Mouse (Mus musculus) urinary bladder, postnatal 36 days (tissue): ENCODE data around the gene Ctsd.
"Not testable (repeated sequence)": the region's sequence is repeated elsewhere in the genome, so short reads cannot be mapped to it uniquely, and the experiment has no call there.

Source experiments
- DNase-seq, 2 experiments: peaks; one replicate each; pipeline ENCODE4 v3.0.0; 2022; ENCODE audit warnings: low spot score in 2 of 2, mixed read lengths in 1 of 2

Ctsd gene

DNA sequence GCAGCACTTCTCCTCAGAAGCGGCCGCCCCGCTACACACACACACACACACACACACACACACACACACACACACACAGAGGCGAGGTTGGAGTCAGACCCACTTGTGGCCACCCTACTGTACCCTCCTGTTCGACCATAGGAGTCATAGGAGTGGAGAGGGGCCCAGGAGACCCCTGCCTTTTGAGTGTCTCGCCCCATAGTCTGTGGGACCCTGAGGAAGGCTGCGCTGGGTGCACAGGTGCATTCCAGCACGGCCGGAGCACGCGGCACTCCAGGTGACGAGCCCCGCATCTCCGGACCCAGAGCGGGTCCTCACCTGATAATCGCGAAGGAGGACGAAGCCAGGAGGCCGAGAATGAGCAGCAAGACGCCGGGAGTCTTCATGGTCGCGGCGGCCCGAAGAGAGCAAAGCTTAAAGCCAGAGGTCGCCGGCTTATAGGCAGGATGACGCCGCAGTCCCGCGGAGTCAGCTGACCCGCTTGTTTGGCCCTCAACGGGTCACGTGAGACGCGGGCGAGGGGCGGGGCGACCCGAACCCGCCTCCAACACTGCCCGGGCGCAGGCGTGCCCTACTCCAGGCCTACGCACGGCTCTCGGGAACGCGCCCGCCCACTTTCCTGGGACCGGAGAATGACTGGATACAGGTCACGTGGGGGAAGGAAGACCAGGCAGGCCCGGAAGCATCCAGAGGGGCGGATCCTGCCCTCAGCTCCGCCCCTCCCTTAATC lies at the start of gene Ctsd:
Ctsd (minus strand) TSS at position 620 of the 730 bp plus-strand sequence.
- peak; percentile 98 to 99 for DNase-seq

DNA sequence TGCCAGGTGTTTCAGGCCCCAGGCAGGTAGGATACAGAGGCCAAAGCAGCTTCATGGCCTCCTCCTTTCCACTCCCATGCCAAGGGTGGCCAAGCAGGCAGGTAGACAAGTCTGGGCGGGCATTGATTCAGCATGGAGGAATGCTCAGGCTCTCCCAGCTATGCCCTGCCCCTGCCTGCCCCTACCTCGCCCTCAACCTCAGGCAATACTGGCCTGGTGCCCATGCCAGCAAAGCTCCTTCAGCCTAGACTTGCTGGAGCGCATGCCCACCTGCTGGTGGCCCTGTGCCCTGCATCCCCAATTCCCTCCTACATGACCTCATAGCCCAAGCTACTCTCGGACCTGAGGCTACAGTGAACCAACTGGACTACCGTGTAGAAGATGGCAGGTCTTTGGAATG lies 49.5 kb upstream of the Ctsd start:
- peak; percentile 84 to 87 for DNase-seq

DNA sequence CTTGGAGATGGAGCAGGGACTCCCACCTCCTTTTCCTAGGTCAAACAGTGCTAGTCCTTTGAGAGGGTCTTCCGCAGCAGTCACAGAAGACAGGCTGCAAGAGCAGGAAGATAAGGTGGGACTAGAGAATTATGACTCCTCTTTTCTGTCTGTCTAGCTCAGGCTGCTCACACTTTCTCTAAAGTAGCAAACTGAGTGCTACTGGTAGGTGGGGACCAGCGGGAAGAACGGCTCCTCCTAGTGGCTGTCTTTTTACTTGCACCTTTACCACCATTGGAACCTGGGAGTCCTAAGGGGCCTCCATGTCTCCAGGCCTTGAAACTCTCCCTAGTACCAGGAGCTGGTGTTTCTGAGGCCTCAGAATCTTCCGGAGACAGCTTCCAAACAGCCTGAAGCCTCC lies 47.7 kb upstream of the Ctsd start:
- DNase-seq: peak; percentile 58 to 76

DNA sequence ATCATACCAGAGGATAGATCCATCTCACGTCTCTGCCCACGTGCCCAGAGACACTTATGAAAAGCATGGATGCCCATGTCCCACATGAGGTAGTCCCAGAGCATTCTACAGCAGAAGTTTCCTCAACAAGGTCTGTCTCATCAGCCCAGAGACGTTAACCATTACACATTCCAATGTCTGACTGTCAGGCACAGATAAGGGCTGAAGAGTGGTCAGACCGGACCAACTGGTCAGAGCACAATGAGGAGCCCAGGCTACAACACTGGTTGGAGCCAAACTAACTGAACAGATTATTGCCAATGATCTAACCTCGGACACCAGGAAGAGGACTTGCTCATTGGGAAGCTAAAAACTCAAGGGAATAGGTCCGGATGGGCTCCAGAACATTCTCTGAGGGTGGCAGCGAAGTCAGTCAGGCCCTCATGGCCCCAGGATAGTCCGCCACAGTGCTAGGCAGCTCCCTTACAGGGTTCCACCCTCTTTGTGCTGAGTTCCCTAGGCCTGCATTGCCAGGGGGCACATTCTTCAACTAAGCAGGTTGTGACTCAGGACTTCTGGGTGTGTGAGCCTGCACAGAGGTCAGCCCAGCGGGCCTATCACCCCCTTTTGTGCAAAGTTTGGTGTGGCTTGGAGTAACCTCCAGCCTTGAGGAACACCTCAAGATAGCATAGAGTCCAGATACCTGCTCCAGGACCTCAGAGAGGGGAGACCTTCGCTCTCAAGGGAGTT lies 46.5 kb upstream of the Ctsd start, which contains the start of gene Syt8:
Syt8 (plus strand) TSS at position 714 of the 729 bp plus-strand sequence.
- DNase-seq: peak; percentile 71 to 79

DNA sequence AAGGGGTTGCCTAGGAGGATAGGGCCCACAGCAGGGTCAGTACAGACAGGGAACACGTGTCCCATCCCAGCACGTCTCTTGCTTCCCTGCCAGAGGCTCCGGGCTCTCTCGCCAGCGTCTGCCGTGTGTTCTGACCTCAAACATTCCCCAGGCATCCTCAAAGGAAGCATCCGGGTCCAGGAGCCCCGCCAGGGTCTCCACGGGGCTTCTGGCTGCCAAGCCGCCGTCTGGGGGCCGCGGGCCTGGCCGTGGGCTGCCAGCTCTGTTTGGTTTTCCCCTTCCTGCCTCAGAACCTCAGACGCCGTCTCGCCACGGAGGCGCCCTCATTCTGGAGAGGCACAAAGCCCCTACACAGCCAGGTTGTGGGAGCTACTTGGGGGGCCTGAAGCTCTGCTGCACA lies 45.8 kb upstream of the Ctsd start:
- DNase-seq: no peak

DNA sequence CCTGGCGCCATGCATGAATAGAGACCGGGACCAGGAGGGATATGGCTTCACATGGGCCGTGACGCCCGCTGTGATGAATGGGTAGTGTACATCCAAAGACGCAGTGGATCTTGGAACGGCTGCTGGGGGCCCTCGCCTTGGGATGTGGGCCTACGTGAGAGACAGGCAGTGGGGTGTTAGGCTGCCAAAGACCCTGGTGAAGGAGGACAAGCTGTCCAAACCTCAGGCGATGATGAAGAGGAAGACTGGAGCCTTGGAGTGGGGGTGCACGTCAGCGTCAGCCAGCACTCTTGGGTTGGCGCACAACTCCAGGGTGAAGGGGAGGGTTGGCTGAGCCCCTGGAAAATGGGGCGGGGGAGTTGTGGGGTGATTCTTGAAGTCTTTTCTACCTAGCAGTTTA lies 43.3 kb upstream of the Ctsd start:
- no peak for DNase-seq

DNA sequence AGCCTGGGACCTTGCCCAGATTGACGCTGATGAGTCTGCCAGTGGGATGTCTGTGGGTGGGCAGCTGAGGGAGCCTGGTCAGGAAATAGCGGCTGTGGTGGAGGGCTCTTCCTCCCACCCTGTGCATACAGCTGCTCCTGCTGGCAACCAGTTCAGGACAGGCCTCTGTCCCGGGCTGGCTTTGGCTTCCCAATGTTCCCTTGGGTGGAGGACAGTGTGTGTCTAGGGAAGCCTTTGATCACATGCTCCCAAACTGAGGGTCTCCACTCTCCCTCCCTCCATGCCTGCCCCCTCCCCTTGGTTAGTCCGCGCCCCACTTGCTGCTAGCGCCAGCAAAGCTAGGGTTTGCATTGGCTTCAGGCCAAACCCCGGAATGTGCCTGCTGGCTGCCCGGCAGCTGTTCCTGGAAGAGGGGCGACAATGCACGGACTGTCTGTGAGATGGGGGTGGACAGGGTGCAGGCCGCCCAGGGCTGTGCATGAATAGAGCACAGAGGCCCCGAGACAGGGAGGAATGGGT lies 42.4 kb upstream of the Ctsd start:
- DNase-seq: no peak

DNA sequence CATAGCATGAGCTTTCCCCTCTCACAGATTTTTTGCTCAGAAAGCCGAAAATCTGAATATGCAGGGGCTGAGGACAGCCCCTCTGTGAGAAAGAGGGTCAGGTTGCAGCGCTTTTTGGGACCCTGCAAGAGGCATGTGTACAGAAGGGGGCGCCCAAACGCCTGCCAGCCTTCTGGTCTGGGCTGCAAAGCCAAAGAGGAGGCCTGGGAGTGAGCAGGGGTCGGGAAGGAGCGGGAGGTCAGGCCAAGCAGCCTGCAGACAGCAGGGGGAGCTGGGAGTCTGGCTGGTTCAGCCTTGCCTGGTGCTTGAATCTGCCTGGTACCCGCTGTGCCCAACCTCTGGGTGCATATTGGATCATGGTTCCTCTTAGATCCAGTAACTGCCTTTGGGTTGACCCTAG lies 40.4 kb upstream of the Ctsd start:
- no peak for DNase-seq

DNA sequence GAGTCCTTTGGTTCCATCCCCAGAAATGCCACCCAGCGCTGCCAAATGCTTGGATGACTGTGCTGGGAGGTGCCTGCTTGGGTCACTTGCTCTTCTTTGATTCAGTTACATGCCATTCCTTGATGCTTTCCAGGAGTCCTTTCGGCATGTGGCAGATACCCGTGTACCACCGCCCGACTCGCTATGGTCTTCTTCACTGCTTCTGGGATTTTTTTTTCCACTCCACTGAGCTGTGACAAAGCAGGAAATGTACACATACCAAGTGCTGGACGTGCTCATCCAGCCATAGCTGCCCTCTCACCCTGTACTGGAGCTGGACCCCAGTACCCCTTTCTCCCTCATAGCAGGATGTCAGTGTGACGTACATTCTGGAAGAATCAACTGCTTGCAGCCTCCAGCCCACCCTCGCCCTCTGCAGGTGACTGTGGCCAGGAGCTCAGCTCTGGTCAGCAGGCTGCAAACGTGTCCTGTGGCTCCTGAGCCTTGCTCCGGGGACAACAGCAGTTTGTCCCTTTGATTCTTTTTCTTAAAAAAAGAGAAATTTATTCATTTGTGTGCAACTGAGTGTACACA lies 37.9 kb upstream of the Ctsd start:
- DNase-seq: no peak

DNA sequence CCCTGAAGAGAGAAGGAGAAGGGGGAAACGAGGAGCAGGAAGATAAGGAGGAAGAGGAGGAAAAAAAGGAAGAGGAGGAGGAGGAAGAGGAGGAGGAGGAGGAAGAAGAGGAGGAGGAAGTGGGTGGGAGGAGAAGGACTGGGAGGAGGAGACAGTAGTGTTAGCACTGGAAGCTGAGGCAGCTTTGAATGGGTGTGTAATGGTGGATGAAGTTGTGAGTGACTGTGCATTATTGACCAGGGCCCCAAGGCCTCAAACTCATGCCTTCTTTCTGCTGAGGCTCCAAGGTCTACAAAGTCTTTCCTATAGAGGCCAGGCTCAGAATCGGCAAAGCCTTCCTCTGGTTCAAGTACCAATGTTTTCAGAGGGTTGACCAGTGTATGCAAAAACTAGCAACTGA lies 34.0 kb upstream of the Ctsd start:
- no peak for DNase-seq

DNA sequence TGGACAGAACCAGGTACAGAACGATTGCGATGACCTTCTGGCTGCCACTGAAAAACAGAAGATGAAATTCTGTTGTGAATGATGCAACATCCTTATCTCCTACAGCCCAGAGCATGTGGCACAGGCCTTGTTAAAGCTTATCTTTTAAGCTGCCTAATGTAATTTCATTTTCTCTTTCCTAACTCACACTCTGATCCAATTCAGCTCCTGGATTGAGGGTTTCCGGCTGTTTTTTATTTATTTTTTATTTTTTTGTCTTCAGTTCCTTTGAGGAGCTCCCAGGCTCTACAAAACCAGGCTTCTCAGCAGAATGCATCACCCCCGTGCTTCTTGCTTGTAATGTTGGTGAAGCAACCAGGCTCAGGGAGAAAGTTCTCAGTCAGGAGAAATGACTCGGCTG lies 32.0 kb upstream of the Ctsd start:
- DNase-seq: no peak

DNA sequence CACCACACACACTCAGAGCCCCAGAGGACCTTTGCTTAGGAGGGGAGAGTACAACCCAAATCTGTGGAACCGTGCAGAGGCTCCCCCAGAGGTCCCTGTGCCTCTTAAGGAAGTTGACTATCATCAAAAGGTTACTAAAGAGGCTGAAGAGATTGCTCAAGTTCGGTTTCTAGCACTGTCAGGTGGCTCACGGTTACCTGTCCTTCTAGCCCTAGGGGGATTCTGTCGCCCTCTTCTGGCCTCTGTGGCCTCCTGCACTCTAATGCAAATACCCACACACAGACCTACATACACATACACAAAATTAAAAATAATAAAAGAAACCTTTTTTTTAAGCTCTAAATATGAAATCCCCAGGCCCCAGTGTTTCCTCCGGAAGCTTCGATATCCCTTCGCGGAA lies 30.8 kb upstream of the Ctsd start:
- DNase-seq: no peak

DNA sequence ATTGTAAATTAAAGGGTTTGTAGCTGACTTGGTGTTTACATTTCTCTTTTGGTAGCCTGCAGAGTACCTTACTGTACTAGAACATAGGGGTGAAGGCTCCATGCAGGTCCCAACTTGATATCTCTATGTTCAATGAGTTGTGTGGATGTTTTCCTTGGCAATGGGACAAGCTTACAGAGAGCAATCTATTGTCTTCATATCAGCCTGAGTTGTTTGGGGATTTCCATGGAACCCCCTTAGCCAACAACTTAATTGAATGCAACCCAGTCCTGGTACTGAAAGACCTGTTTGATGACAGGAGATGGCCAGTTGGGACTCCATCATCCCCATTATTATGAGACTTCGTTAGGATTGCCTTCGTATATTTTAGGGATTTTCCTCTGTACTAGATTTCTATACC lies 30.2 kb upstream of the Ctsd start:
- no peak for DNase-seq

DNA sequence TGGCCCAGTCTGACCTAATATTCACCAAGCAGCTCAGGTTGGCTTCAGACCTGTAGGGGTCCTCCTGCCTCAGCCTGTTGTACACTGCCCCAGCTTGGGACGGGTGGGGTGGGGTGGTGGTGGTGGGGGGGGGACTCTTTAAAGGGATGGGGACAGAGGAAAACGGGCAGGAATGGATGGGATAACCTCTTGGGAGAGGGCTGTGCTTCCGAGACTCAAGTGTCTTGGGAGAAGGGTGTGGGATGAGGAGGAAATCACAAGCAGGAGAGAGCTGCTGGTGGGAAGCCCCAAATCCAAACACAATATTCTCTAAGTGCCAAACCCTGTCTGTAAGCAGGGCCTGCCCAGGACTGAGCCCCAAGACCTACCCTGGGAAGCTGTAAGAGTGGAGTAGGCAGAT lies 28.4 kb upstream of the Ctsd start:
- DNase-seq: no peak

DNA sequence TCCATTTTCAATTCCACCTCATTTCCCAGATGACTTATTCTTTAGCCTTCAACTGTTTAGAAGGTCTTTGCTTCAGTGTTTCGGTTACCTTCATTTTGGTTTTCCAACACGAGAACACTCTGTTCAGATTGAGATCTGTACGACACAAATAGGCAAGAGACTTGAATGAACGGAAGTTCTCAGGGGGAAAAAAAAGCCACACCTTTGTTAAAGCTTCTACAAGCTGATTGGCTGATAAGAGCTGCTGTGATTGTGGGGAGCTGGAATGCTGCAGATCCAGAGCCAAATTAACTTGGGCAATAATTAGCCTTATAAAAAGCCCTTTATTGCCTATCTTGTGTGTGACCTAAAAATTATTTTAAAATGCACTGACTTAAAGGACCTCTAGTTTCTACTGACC lies 27.5 kb upstream of the Ctsd start:
- no peak for DNase-seq

DNA sequence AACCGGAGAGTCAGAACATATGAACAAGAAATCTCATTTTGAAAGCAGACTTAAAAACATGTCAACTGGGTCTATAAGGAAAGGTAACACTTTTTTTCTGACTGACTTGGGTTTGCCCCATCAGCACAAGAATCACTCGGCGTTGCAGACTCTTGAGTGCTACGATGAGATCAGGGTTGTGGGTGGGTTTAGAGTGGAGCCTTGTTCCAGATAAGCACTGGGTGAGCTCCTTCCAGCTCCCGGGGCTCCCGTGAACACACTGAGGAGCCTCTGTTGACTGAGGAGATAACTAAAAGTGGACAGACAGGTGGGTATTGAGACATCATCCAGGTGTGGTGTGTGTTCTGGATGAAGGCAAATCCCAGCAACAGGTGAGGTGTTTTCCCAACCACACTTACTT lies 25.4 kb upstream of the Ctsd start:
- no peak for DNase-seq

DNA sequence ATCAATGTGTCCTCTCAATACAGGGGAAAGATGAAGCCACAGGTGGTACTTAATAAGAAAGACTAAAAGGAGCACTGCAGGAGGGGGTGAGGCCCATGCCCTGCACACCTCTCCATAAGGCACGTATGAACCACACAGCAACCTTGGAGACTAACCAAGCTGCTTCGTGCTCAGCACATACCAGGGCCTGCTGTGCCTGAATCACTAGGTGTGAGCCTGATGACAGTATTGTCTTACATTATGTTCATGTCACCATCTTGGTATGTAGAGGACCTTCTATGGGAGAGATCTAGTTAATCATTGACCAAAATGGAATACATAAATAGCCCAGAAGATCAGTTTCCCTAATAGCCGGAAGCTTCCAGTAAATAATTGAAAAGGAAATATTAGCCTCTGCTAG lies 21.8 kb upstream of the Ctsd start:
- no peak for DNase-seq

DNA sequence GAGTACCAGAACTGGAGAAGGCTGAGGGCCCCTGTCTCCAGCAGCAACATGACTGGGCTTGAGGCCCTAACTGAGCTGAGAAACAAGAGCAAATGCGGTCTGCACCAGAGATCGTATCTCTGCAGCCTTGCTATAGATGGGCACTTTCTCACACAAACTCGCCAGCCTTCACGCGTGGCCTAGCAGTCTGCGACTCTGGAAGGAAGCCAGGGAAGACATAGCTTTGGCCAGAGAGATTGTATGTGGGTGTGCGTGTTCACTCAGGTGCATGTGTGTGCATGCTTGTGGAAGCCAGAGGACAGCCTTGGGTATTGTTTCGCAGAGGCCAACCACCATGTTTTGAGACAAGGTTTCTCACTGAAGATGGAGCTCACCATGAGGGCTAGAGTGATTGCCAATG lies 20.8 kb upstream of the Ctsd start:
- no peak for DNase-seq

DNA sequence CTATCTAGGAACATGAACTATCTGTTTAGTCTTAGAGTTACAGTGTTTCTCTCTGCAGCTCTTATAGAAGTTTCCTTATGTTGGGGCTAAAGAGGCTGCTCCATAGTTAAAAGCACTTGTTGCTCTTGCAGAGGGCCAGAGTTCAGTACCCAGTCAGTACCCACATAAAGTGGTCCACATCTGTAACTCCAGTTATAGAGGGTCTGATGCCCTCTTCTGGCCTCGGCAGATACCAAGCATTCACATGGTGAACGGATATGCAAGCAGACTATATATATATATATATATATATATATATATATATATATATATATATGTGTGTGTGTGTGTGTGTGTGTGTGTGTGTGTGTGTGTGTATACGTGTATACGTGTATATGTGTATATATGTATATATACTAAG lies 20.1 kb upstream of the Ctsd start:
- no peak for DNase-seq

DNA sequence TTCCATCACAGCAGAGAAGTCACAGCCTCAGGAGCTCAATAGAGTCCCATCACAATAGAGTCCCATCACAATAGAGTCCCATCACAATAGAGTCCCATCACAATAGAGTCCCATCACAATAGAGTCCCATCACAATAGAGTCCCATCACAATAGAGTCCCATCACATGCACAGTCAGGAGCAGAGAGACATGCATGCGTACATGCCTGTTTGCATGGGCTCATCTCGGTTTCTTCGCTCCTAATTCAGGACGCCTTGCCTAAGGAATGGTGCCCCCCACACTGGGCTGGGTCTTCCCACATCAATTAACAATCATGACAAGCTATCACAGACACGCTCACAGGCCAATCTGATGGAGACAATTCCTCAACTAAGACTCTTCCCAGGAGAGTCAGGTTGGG lies 17.3 kb upstream of the Ctsd start:
- DNase-seq: not testable (repeated sequence)

DNA sequence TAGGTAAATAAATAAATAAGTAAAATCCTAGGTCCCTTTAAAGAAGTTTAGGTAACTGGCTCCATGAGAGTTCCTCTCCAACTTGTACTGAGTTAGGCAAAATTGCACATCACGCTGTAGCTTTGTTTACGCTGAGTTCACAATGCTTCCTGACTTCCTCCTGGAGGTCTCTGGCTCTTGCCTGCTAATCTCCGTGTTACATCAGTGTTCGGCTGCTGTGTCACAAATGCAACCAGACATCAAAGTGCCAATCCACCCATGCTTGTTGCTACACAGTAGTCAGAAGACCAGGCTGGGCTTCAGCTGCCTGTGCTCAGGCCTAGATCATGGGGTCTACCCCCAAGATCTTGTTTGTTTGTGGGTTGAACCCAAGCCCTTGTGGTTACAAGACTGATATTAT lies 15.8 kb upstream of the Ctsd start:
- no peak for DNase-seq

DNA sequence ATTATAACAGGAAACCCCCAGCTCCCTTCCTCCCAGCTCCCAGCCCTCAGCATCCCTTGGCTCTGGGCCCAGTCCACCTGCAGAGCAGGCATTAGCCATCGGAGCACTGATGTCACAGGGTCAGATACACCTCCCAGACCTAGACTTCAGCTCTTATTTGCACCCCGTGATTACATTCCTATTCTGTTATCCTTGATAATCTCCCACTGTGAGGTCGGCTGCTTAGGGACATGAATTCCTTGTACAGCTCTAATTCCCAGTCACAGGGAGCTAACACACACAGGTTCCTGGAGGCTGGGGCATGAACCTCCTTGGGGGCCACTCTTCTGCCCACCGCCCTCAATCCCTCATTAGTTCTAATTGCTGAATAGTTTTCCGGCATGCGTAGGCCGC lies 12.9 kb upstream of the Ctsd start:
- no peak for DNase-seq
